Mouse (Mus musculus) embryonic fibroblast, embryonic 13.5 days (primary cell): ENCODE measurements around the gene Ifngr2. TPM values are rescaled to one million over a fixed set of nuclear protein-coding genes. Genes with fewer than 3 reads are reported as not detected.

ENCODE experiments used
- H3K27ac ChIP-seq: 2 replicates; pipeline ENCODE4 v1.5.1; 2012; ENCODE audit warnings: low read length, control low read depth, inconsistent platforms; ENCODE audit not compliant: insufficient read depth
- H3K4me1 ChIP-seq: 2 replicates; pipeline ENCODE4 v1.6.1; 2011; ENCODE audit warnings: low read length; ENCODE audit not compliant: control insufficient read depth, insufficient read depth
- H3K4me3 ChIP-seq: 2 replicates; pipeline ENCODE4 v1.5.1; 2011; ENCODE audit warnings: mild to moderate bottlenecking, control low read depth, low read length; ENCODE audit not compliant: insufficient read depth
- CTCF ChIP-seq: IDR thresholded peaks from 2 replicates; pipeline ENCODE4 v1.5.1; 2011; ENCODE audit warnings: mild to moderate bottlenecking, control low read depth, low read length, moderate library complexity, borderline replicate concordance; ENCODE audit not compliant: insufficient read depth
- POLR2A ChIP-seq: IDR thresholded peaks from 2 replicates; pipeline ENCODE4 v1.6.1; 2011; ENCODE audit warnings: low read depth, mild to moderate bottlenecking, control low read depth, low read length, moderate library complexity
- polyA plus RNA-seq: library from polyadenylated mRNA; stranded (reverse); fragments of >200 nt; gene quantifications from 2 replicates; pipeline ENCODE4 v1.2.4, GENCODE M21; 2011; ENCODE audit warnings: low read depth; ENCODE audit not compliant: missing spikeins, insufficient read length

Ifngr2 gene
- polyA plus RNA-seq, 1 experiment, result 85.7 TPM

GRCm38 (mm10) chr16:91601693-91602092, 54.8 kb downstream of the Ifngr2 start:
- TF ChIP-seq POLR2A (no peak), CTCF (no peak)
- Histone ChIP-seq H3K27ac (no peak overlapping the region), H3K4me3 (no peak overlapping the region), H3K4me1 (no peaks in the 10 kb centered on the region)

- H3K4me3 ChIP-seq, result no peak overlapping the region
- no peak overlapping the region for H3K27ac ChIP-seq
- no peaks in the 10 kb centered on the region for H3K4me1 ChIP-seq
- TF ChIP-seq POLR2A, result no peak
- no peak for TF ChIP-seq CTCF
These were observed 58.3 kb downstream of the Ifngr2 start for GRCm38 (mm10) chr16:91605156-91605555.

- Histone ChIP-seq H3K4me3 (no peak overlapping the region), H3K27ac (no peak overlapping the region), H3K4me1 (no peaks in the 10 kb centered on the region)
- TF ChIP-seq CTCF (no peak), POLR2A (no peak)
These were observed 60.1 kb downstream of the Ifngr2 start for GRCm38 (mm10) chr16:91606958-91607357.

- no peak for TF ChIP-seq POLR2A
These were observed 62.8 kb downstream of the Ifngr2 start for GRCm38 (mm10) chr16:91609501-91610245.

GRCm38 (mm10) chr16:91611248-91611647, 64.4 kb downstream of the Ifngr2 start:
- no peak overlapping the region for H3K27ac ChIP-seq
- H3K4me1 ChIP-seq, result no peaks in the 10 kb centered on the region
- TF ChIP-seq CTCF, result no peak
- TF ChIP-seq POLR2A, result no peak
- H3K4me3 ChIP-seq, result no peak overlapping the region

More at GRCm38 (mm10) chr16:91609501-91610245, 62.8 kb downstream of the Ifngr2 start:
- Histone ChIP-seq H3K27ac (no peak overlapping the region), H3K4me3 (no peak overlapping the region), H3K4me1 (no peaks in the 10 kb centered on the region)

GRCm38 (mm10) chr16:91612525-91612924, 65.7 kb downstream of the Ifngr2 start:
- Histone ChIP-seq H3K27ac (no peak overlapping the region), H3K4me3 (no peak overlapping the region), H3K4me1 (no peaks in the 10 kb centered on the region)
- TF ChIP-seq POLR2A (no peak), CTCF (no peak)

- no peak for TF ChIP-seq POLR2A
- no peak for TF ChIP-seq CTCF
- Histone ChIP-seq H3K4me3 (no peak overlapping the region), H3K27ac (no peak overlapping the region), H3K4me1 (no peaks in the 10 kb centered on the region)
These were observed 67.7 kb downstream of the Ifngr2 start for GRCm38 (mm10) chr16:91614552-91614951.

Other genes with a start within 250 kb of the Ifngr2 start
- gene Ifnar2, start 174.3 kb upstream of the Ifngr2 start, polyA plus RNA-seq, result 54.8 and 68.1 TPM in 2 replicates
- 9.3 TPM in 1 of 2 replicates, not detected in the other for gene Gm21970, start 155.4 kb upstream of the Ifngr2 start, polyA plus RNA-seq
- gene Il10rb, start 140.9 kb upstream of the Ifngr2 start, polyA plus RNA-seq, result 29.0 and 34.6 TPM in 2 replicates
- gene Ifnar1, start 61.8 kb upstream of the Ifngr2 start, polyA plus RNA-seq, result 58.6 and 73.8 TPM in 2 replicates
- gene Tmem50b, start 50.7 kb downstream of the Ifngr2 start, polyA plus RNA-seq, result 25.4 and 27.7 TPM in 2 replicates
- gene Dnajc28, start 72.0 kb downstream of the Ifngr2 start, polyA plus RNA-seq, result 1.6 and 2.0 TPM in 2 replicates
- 68.2 and 80.0 TPM in 2 replicates for gene Gart, start 99.9 kb downstream of the Ifngr2 start, polyA plus RNA-seq
- 220 and 242 TPM in 2 replicates for gene Son, start 100.4 kb downstream of the Ifngr2 start, polyA plus RNA-seq
- gene Donson, start 141.7 kb downstream of the Ifngr2 start, polyA plus RNA-seq, result 13.8 and 25.6 TPM in 2 replicates
- 63.6 and 68.6 TPM in 2 replicates for gene Cryzl1, start 181.9 kb downstream of the Ifngr2 start, polyA plus RNA-seq
- gene Itsn1, start 182.2 kb downstream of the Ifngr2 start, polyA plus RNA-seq, result 108 and 136 TPM in 2 replicates